Mouse (Mus musculus): ENCODE results near the gene Kcnmb2.

DNA sequence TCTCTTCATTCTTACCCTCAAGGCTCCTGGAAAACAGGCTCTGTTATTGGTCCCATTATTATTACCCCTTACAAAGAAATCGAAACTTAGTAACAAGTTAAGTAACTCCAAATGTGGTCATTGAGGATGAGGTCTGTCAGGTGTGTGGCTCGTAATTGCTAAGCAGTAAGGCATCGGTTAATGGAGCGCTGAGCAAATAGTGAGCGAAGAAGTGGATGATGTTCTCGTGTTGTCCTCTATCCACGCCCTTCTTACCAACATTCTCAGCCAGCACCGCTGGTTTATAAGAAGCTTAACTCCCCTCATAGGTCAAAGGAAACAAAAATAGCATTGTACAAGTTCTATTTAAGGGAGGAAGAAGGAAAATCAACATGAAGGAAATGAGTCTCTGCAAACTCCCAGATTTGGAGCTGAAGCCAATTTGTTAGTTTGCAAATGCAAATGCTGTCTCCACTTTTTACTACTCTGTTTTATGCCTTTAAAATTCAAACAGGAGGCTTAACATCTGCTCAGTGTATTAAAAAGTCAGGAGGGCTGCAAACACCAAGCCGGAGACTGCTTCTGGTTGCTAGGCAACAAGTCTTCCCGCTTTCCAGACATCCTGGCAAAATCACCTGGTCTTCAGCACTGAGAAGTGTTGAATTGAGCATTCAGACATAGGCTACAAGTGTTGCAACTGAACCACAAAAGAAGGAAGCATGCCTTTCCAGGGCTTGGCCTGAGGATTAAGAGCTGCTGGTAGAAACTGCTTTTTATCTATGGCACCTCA lies 157.8 kb downstream of the Kcnmb2 start:
- TF ChIP-seq POLR2A (IDR thresholded peaks at IDR 0.05; ENCODE audit: borderline replicate concordance, control insufficient read depth, low read depth, low read length) = no peak
- TF ChIP-seq CTCF (IDR thresholded peaks at IDR 0.05; ENCODE audit: control insufficient read depth, insufficient read depth, low read length) = no peak
